ENCODE assay signal across 8 mouse cellular contexts in genomic region chr6:140229295-140229694, GRCm38 (mm10).
DNase-seq lines count a peak whose midpoint lies in the region; ATAC-seq and TF ChIP-seq lines count a peak whose summit lies in the region.

No protein-coding gene starts in this region.

- no peaks in the 10 kb centered on the region for H3K36me3 ChIP-seq in kidney, adult 2 months (ENCODE audit: control insufficient read depth, insufficient read depth, low read length)
- H3K36me3 ChIP-seq in kidney, embryonic 15.5 days: no peaks in the 10 kb centered on the region
- no peaks in the 10 kb centered on the region for H3K36me3 ChIP-seq in midbrain, embryonic 13.5 days

- intact Hi-C loops in heart, postnatal 36 days (cut with DNase I): no loop called here

- TF ChIP-seq CTCF in kidney, adult 2 months (conservative IDR thresholded peaks at IDR 0.05; ENCODE audit: insufficient read depth, insufficient read length, low read depth, low read length): no peak
- no peak for TF ChIP-seq CTCF in brain, embryonic 14.5 days (IDR thresholded peaks at IDR 0.05; ENCODE audit: borderline replicate concordance, extremely low read depth, insufficient read depth, insufficient read length)

- no peaks in the 10 kb centered on the region for H3K9me3 ChIP-seq in kidney, embryonic 15.5 days (replicated peaks)
- no peaks in the 10 kb centered on the region for H3K9me3 ChIP-seq in midbrain, embryonic 13.5 days

- no peak overlapping the region for H3K27ac ChIP-seq in kidney, adult 2 months (ENCODE audit: insufficient read depth, low read depth, low read length)
- H3K27ac ChIP-seq in kidney, embryonic 15.5 days: no peak overlapping the region
- peak overlapping the region; percentile 48; the same call in 1 of the 2 replicates for H3K27ac ChIP-seq in midbrain, embryonic 13.5 days

- H3K4me2 ChIP-seq in kidney, embryonic 15.5 days: no peak overlapping the region
- H3K4me2 ChIP-seq in midbrain, embryonic 13.5 days (replicated peaks): no peak overlapping the region

- H3K4me3 ChIP-seq in kidney, adult 2 months (ENCODE audit: insufficient read depth, low read depth, low read length): no peak overlapping the region
- no peak overlapping the region for H3K4me3 ChIP-seq in kidney, embryonic 15.5 days (replicated peaks)
- no peak overlapping the region for H3K4me3 ChIP-seq in midbrain, embryonic 13.5 days (replicated peaks)

- 55% methylated on average over 9 of the region's 9 CpGs for WGBS in kidney, adult 2 months
- 71% methylated on average over 9 of the region's 9 CpGs for WGBS in kidney, embryonic 15.5 days
- 66% methylated on average over 9 of the region's 9 CpGs for WGBS in midbrain, embryonic 13.5 days

- no peaks in the 10 kb centered on the region for H3K27me3 ChIP-seq in kidney, adult 2 months (replicated peaks; ENCODE audit: control insufficient read depth, insufficient read depth, low read length)
- no peaks in the 10 kb centered on the region for H3K27me3 ChIP-seq in kidney, embryonic 15.5 days
- H3K27me3 ChIP-seq in midbrain, embryonic 13.5 days: no peaks in the 10 kb centered on the region

- no peak overlapping the region for H3K9ac ChIP-seq in kidney, embryonic 15.5 days
- H3K9ac ChIP-seq in midbrain, embryonic 13.5 days (replicated peaks): no peak overlapping the region

- no peaks in the 10 kb centered on the region; the same call in 1 of the 2 replicates for H3K4me1 ChIP-seq in kidney, adult 2 months (ENCODE audit: control insufficient read depth, insufficient read depth, low read length)
- H3K4me1 ChIP-seq in kidney, embryonic 15.5 days: no peaks in the 10 kb centered on the region
- peaks cover 14% of the 10 kb centered on the region; the same call in 1 of the 2 replicates for H3K4me1 ChIP-seq in midbrain, embryonic 13.5 days (replicated peaks)

- peak; percentile 66 for DNase-seq in kidney, adult 2 months
- DNase-seq in brain, embryonic 14.5 days (ENCODE audit: low read depth): peak; percentile 68
- peak; percentile 51 to 56 for DNase-seq in heart, postnatal 36 days
- no peak for DNase-seq in yolk sac, embryonic 10.5 days (ENCODE audit: low spot score)
- no peak for DNase-seq in cerebellum, adult 8-10 months
- no peak for DNase-seq in frontal cortex, postnatal 36 days (ENCODE audit: low spot score in 2 of 2)

- ATAC-seq in kidney, embryonic 15.5 days (replicated peaks; ENCODE audit: low FRiP score): no peak
- peak; percentile 62 for ATAC-seq in midbrain, embryonic 13.5 days

- TF ChIP-seq POLR2A in kidney, adult 2 months (IDR thresholded peaks at IDR 0.05; ENCODE audit: low read depth, low read length): no peak
- TF ChIP-seq POLR2A in brain, embryonic 14.5 days (IDR thresholded peaks at IDR 0.05; ENCODE audit: borderline replicate concordance, extremely low read depth, insufficient read depth, insufficient read length, poor library complexity, severe bottlenecking): no peak

Comparison
In these comparisons a context has a peak if more than half of its experiments do, and no peak if none do; other contexts are left out.
1. DNase-seq: peak in kidney, adult 2 months (single experiment), brain, embryonic 14.5 days (single experiment) and heart, postnatal 36 days (2 of 2); none in yolk sac, embryonic 10.5 days (single experiment), cerebellum, adult 8-10 months (single experiment) and frontal cortex, postnatal 36 days (0 of 2).